Mouse (Mus musculus) forebrain, postnatal 0 days (tissue): ENCODE results near the gene Slc17a6. TPM values are rescaled to one million over a fixed set of nuclear protein-coding genes. Genes with fewer than 3 reads are reported as not detected.

ENCODE experiments used
- ATAC-seq: fragments of 200-750 bp; cut with Nextera tagmentation; 2 replicates; pipeline ENCODE4 v1.8.0; 2017; ENCODE audit warnings: mild to moderate bottlenecking, moderate library complexity
- DNase-seq: peaks from one replicate; pipeline ENCODE4 v3.0.0-alpha.2; 2015
- H3K27ac ChIP-seq: fragments of 300-500 bp; sonication (generic); 2 replicates; pipeline ENCODE4 v1.5.1; 2014; ENCODE audit warnings: low read depth, mild to moderate bottlenecking, antibody characterized with exemption, low read length, moderate library complexity, mixed read lengths
- H3K27me3 ChIP-seq: fragments of 300-500 bp; sonication (generic); 2 replicates; pipeline ENCODE4 v1.6.1; 2014; ENCODE audit warnings: mild to moderate bottlenecking, low read length, mixed read lengths; ENCODE audit not compliant: insufficient read depth
- H3K36me3 ChIP-seq: fragments of 300-500 bp; sonication (generic); 2 replicates; pipeline ENCODE4 v1.6.1; 2014; ENCODE audit warnings: mild to moderate bottlenecking, moderate library complexity; ENCODE audit not compliant: insufficient read depth
- H3K4me1 ChIP-seq: fragments of 300-500 bp; sonication (generic); 2 replicates; pipeline ENCODE4 v1.6.1; 2014; ENCODE audit warnings: antibody characterized with exemption; ENCODE audit not compliant: insufficient read depth
- H3K4me2 ChIP-seq: fragments of 300-500 bp; sonication (generic); 2 replicates; pipeline ENCODE4 v1.6.1; 2014; ENCODE audit warnings: low read depth, mild to moderate bottlenecking, moderate library complexity
- H3K4me3 ChIP-seq: fragments of 300-500 bp; sonication (generic); 2 replicates; pipeline ENCODE4 v1.5.1; 2014; ENCODE audit warnings: low read depth, low read length, mixed read lengths
- H3K9ac ChIP-seq: fragments of 300-500 bp; sonication (generic); 2 replicates; pipeline ENCODE4 v1.6.1; 2014; ENCODE audit warnings: mild to moderate bottlenecking
- H3K9me3 ChIP-seq: fragments of 300-500 bp; sonication (generic); 2 replicates; pipeline ENCODE4 v1.6.1; 2016; ENCODE audit warnings: low read length
- CTCF ChIP-seq: sonication (generic); IDR thresholded peaks from 2 replicates; pipeline ENCODE4 v1.5.1; 2016; ENCODE audit warnings: antibody characterized with exemption, control low read depth, low read depth
- WGBS: fragments of 180-500 bp; shearing (Covaris S2); extraction: QIAGEN DNeasy Blood & Tissue Kit; methylation state at CpG from one replicate; pipeline ENCODE4 v1.1.7; 2014; 5-methylcytosine and 5-hydroxymethylcytosine counted together
- polyA plus RNA-seq: library from polyadenylated mRNA; unstranded; fragments of >200 nt; fragmentation: Nextera tagmentation; extraction: Ambion mirVana; gene quantifications from 2 replicates; pipeline ENCODE4 v1.2.1, GENCODE M21; 2015
- total RNA-seq: library from RNA; depleted of rRNA; stranded (reverse); fragments of >200 nt; gene quantifications from 2 replicates; pipeline ENCODE4 v1.2.3, GENCODE M21; 2014; rRNA removed

Slc17a6 gene
- total and polyA plus RNA-seq, 2 experiments from 2014 or later, result 54.8 to 92.0 TPM

GRCm38 (mm10) chr7:51715771-51716170 lies 94.0 kb downstream of the Slc17a6 start:
- no peak for TF ChIP-seq CTCF
- H3K4me3 ChIP-seq, result no peak overlapping the region
- DNase-seq (no peak), ATAC-seq (no peak)
- H3K4me1 ChIP-seq, result no peaks in the 10 kb centered on the region
- WGBS, result 85% methylated on average over 2 of the region's 2 CpGs
- H3K9me3 ChIP-seq, result no peaks in the 10 kb centered on the region
- H3K9ac ChIP-seq, result no peak overlapping the region
- no peak overlapping the region for H3K27ac ChIP-seq
- H3K36me3 ChIP-seq, result no peaks in the 10 kb centered on the region
- H3K4me2 ChIP-seq, result no peak overlapping the region
- no peaks in the 10 kb centered on the region for H3K27me3 ChIP-seq

Other genes with a start within 250 kb of the Slc17a6 start
- gene Ano5, start 111.0 kb upstream of the Slc17a6 start, total RNA-seq, result 0.92 and 1.2 TPM in 2 replicates
- 0.33 and 0.77 TPM in 2 replicates for gene Ano5, start 111.0 kb upstream of the Slc17a6 start, polyA plus RNA-seq
- gene Gas2, start 240.0 kb downstream of the Slc17a6 start, total RNA-seq, result 17.5 and 51.6 TPM in 2 replicates
- gene Gas2, start 240.0 kb downstream of the Slc17a6 start, polyA plus RNA-seq, result 10.0 and 14.9 TPM in 2 replicates
- 8.8 and 17.8 TPM in 2 replicates for gene Fancf, start 240.3 kb downstream of the Slc17a6 start, total RNA-seq
- gene Fancf, start 240.3 kb downstream of the Slc17a6 start, polyA plus RNA-seq, result 9.1 TPM in 2 replicates